Mouse (Mus musculus) heart, postnatal 10 days (tissue): ENCODE results near the gene Mecr. TPM values are rescaled to one million over a fixed set of nuclear protein-coding genes. Genes with fewer than 3 reads are reported as not detected.

Experiments
- DNase-seq, 2 experiments: peaks; one replicate each; pipeline ENCODE4 v3.0.0; 2021
- intact Hi-C: fragments of 180-260 bp; cut with DNase I; formaldehyde crosslinking; loops from one replicate; pipeline ENCODE4 v1.15.1; 2025
- total RNA-seq, 2 experiments: library from RNA; stranded (reverse); gene quantifications; 2 replicates each; pipeline ENCODE4 v1.2.3; 2021

The Mecr gene
- total RNA-seq, 2 experiments from 2014 or later = 31.7 to 33.2 TPM

DNA sequence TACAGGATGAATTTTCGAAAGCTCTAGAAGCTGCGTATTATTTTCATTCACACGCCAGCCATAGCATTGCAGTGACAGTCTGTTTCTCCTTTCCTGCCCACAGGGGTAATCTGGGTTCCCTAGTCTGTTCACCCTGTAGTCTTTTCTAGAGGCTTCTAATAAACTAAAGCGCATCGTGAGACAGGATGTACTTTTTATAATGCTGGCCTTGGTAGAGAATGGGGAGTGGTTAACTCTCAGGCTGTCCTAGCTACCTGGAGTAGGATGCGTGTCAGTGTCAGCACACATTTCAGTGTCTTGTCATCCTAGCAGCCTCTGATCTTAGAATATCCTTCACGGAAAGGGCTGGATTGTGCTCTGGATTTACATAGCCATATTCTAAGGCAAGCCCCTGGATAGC lies 38.0 kb downstream of the Mecr start:
- no peak for DNase-seq
- intact Hi-C loops = no loop called here

DNA sequence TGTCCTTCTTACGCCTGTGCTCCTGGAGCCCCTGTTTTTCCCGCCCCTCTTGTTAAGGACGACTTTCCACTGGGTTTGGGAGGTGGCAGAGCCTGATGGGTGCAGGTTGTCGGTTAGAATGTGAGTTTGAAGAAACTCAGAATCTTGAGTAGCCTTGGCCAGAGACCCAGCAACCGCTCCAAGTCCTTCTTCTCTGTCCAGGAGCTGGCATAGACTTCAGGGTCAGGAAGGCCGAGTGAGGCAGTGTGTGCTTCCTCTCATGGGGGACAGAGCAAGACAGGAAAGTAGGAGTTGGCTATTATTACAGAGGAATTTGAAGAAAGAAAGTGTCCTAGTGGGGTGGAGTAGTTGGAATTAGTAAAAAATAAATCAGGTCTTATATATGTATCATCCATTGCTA lies 40.3 kb downstream of the Mecr start:
- intact Hi-C loops = no loop called here
- DNase-seq = no peak

DNA sequence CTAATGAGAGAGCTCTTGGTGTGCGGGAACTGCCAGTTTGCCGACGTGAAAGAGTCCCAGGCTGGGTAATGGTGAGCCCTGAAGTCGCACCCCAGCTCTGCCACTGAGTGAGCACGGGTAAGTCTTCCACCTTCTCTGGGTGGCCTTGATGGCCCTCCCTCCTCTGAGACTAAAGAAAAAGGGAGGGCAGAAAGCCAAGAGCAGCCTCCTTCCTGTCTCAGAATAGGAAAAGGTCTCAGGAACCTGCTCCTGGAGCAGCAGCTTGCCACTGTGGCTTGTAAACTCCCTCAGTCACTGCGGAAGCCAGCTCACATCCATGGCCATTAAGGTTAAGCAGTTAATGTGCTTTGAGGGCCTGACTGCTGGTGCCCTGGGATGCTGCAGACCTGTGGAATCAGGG lies 42.1 kb downstream of the Mecr start:
- DNase-seq = peak; percentile 27 to 30
- intact Hi-C loops = no loop called here

DNA sequence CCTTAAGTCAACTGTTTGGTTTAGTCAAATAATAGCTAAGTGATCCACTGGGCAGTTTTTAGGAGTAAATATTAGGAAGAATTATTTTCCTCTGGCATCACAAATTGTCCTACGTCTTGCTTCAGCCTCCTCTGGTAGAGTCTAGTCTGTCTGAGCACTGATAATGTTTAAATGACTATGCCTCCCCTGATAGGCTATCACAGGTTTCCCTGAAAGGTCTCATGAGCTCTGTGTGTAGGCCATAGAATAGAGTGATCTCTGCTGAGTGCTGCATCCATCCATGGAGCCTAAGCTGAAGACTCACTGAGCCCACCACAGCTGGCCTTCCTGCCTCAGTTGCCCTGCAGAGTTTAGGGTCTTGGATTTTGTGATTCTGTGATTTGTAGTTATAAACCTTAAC lies 45.3 kb downstream of the Mecr start:
- intact Hi-C loops = no loop called here
- no peak for DNase-seq

DNA sequence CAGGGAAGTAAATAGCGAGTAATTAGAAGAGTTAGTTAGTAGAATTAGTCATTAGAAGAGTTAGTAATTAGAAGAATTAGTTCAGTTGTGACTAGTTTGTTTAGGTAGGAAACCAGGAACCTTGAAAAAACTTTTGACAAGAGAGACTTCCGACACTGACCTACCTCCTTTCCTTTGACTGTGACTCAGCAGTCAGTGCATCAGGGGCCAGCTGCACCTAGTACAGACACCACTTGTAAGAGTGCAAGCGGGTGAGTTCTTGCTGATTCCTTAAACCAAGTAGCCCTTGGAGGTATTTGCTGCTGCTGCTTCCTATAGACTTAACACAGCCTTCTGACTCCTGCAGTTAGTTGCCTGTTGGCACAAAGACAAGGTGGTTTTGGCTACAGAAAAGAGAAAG lies 47.4 kb downstream of the Mecr start:
- intact Hi-C loops = no loop called here
- DNase-seq = no peak

DNA sequence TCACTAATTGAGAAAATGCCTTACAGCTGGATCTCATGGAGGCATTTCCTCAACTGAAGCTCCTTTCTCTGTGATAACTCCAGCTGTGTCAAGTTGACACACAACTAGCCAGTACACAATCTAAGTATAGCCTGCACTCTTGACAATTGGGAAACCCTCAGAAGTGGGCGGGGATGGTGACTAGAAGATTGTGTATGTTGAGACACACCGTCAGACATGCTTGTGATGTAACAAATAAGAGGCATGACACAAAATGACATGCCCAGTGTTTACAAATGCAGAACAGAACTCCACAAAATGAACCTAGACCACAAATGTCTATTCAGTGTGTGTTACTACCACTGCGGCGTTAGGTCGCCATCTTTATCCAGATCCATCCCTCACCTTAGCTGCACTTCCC lies 53.8 kb downstream of the Mecr start:
- DNase-seq = no peak
- intact Hi-C loops = no loop called here

DNA sequence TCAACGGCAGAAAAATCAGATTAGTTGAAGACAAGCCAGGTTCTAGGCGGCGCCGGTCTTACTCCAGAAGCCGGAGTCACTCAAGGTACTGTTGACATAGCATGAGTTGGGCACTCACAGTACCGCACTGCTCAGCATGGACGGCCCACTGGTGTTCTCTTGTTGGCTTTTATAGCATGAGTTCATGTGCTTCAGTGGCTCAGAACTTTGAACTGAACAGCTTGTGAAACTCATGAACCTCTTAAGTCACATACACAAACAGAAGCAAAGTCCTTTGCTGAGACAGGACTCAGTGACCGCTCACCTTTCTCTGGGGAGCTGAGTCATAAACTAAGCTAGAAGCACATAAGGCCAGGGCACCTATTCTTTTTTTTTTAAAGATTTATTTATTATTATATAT lies 54.5 kb downstream of the Mecr start:
- no peak for DNase-seq
- intact Hi-C loops = no loop called here

DNA sequence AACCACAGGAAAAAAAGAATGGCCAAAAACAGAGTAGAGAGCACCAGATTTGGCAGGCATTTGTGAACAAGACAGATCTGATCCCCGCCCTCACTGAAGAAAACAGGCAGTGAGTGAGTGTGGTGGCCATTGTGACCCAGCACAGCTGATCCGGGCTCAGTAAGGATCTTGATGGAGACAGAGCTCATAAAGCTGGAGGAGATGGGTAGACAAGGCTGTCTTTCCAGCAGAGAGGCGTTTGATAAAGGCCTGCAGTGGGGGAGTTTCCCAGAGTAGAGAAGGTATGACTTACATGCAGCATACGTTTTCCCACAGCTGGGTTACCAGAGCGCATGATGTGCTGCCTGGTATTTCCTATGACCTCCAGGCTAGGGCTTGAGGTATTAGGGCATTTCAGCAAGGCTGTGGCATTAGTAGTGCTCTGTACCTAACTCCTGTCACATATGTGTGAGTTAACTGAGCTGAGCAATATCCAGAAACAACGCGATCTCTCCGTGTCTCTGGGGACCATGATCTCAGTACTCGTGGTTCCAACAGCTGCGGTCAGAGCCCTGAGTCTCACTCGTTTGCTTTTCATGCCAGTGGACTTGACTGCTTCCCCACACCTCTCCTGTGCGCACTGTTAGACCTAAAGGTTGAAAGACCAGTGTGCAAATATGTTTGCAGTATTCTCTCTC lies 55.4 kb downstream of the Mecr start:
- intact Hi-C loops = no loop called here
- peak; percentile 51 to 53 for DNase-seq

DNA sequence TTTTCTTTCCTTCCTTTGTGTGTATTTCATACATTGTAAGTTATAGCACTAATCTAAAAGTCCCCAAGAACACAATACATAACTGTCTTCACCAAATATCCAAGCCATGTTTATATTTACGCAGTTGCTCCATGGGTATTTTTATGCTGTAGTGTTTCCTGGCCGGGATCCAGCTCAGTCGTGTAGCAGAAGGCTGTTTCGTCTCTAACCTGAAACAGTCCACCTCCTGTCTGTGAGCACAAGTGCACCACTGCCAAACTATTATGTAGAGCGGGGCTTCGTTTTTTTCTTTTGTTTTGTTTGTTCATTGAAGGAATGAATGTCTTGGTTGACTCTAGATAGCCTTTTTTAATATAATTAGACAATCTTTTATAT lies 55.9 kb downstream of the Mecr start:
- intact Hi-C loops = no loop called here
- DNase-seq = peak; percentile 51 to 65

DNA sequence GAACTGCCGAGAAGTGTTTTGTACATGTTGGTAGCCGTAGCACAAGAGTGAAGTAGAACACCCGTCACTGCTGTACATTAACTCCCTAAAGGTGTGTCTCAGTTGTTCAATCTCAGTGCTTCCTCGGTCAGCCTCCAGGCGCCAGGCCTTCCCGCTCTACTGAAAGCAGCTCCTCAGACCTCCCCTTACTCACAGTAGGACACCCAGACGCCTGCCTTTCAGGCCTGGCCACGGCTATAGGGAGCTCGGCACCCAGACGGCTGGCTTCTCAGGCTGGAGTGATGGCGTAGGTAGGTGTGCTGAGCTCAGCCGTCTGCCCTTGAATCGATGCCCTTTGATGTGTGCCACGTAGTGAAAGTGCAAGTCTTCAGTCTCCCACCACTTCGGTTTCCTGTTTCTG lies 57.8 kb downstream of the Mecr start:
- DNase-seq = no peak
- intact Hi-C loops = no loop called here

DNA sequence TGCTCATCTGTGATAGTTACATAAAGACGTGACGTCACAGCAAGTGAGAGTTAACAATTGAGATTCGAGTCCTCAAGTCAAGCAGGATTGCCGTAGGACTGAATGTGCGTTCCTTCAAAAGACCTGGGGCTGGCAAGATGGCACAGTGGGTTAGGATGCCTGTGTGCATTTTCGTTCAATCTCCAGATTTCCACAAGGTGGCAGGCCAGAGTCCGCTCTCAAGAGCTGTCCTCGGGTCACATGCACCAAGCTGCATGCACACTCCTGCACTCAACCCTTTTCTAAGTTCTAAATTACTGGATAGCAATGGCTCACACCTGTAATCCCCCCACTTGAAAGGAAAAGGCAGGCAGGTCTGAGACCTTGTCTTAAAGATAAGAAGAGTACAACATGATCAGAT lies 61.2 kb downstream of the Mecr start:
- intact Hi-C loops = no loop called here
- DNase-seq = peak; percentile 48 to 69

DNA sequence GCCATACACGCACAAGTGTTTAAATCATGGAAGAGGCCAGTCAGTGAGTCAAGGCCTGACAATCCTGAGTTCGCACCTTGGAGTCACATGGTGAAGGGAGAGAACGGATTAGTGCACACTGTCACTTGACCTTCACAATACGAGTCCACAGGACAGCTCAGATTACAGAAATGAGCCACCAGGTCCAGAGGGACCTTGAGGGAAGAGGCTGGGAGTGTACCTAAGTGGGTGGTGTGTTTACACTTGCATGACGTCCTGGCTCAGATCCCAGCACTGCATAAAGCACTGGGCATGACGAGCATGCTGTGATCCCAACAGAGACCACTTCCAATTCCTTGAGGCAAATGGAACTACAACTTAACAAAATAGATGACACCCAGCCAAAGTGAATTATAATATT lies 63.2 kb downstream of the Mecr start:
- intact Hi-C loops = no loop called here
- DNase-seq = no peak

DNA sequence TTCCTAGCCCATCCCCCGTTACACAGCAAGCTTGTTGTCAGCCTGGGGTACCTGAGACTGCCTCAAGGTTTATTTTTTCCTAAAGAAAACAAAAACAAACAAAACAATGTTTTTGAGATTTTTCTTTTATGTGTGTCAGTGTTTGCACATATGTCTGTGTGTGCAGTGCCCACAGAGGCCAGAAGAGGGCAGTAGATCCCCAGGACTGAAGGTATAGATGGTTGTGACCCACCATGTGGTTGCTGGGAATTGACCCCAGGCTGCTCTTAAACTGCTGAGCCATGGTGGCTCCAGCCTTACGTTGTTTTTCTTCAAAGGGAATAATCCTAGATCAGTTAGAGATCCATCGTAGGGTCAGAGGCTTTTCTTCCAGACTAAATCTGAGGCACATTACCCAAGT lies 64.6 kb downstream of the Mecr start:
- intact Hi-C loops = no loop called here

DNA sequence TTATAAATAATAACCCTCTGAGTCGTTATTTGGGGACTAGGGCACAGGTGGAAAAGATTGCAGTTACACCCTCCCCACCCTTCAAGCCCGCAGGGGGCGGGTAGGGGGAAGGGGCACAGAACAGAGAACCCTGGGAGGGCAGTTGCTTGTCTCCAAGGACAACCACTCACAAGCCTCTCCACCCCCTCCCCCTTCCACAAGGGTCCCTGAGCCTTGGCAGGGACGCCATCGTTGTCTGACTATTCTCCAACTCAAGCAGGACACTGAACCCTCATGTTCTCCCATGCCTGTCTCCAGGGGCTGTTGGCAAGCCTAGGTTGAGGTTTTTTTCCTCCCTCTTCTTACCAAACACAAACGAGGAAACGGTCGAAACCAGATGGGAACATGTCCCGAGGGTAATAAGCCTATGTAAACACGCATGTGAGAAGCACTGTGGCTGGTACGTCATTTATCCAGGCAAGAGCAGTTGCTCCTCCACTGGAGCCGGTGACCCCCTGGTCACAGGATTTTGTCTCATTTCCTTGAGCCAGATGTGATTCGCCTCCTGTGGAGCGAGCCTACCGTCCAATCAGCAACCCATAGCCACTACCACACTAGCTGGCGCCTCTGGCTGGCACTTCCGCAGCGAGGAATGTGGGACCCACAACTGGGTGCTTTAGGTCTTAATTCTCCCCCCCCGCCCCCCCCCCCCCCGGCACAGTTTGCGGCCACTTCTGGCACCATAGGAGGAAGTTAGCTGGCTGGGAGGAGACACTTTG lies 67.1 kb downstream of the Mecr start:
- peak in 1 of 2 experiments; percentile 48 for DNase-seq
- intact Hi-C loops = no loop called here

More for the DNA sequence above, 64.6 kb downstream of the Mecr start:
- no peak for DNase-seq

DNA sequence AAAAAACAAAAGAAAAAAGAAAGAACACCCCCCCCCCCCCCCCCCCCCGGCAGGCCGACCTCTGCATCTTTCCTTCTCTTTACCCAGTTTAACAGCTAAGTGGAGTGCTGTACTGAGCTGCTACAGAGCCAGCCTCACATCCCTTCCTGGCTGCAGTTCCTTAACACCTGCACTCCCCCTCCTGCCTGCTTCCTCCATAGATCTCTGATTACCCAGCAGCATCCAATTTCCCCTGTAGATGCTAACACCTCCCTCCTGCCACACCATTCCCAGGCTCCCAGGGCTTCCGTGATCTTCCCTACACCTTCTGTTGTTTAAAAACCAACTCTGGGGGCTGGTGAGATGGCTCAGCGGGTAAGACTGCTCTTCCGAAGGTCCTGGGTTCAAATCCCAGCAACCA lies 68.3 kb downstream of the Mecr start:
- DNase-seq = no peak
- intact Hi-C loops = no loop called here

DNA sequence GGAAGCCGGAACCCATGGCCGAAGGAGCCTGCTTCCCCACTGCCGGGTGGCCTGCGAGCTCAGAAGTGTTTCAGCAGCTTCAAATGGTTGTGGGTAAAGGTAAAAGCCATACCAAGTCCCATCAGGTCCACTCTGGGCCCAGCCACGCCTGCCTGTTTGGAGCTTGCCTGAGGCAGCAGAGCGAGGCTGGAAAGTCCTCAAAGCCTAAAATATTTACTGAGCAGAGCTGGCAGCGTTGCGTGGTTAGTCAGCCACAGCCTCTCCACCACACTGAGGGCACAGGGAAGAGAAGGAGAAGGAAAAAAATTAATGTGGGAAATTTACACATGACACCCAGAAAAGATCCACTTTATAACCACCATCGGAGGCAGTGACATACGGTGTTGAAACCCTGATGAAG lies 70.3 kb downstream of the Mecr start:
- no peak for DNase-seq
- intact Hi-C loops = no loop called here

DNA sequence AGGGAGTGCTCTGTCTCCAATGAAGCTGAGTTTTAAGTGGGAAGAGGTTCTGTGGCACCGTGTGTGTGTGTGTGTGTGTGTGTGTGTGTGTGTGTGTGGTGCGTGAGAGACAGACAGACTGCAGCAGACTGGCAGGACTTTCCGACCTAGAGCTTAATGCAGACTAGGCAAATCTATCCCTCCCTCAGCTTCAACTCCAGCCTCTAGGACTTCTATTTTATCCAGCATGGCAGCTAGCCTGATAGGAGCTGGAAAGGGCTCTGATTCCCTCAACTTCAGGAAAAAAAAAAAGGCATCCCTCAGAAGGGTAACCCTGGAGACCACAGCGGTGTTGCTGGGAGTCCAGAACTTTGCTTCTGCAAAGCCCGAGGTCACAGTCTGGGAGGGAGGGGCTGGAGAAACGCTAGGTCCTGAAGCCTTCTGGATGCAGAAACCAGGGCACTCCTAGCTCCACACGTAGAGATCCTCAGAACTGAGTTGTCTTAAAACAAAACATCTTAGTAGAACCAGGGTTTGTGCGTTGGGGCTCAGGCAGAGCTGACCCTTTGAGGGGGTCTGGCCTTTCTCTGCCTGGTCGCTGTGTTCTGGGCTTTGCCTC lies 70.9 kb downstream of the Mecr start:
- intact Hi-C loops = no loop called here

DNA sequence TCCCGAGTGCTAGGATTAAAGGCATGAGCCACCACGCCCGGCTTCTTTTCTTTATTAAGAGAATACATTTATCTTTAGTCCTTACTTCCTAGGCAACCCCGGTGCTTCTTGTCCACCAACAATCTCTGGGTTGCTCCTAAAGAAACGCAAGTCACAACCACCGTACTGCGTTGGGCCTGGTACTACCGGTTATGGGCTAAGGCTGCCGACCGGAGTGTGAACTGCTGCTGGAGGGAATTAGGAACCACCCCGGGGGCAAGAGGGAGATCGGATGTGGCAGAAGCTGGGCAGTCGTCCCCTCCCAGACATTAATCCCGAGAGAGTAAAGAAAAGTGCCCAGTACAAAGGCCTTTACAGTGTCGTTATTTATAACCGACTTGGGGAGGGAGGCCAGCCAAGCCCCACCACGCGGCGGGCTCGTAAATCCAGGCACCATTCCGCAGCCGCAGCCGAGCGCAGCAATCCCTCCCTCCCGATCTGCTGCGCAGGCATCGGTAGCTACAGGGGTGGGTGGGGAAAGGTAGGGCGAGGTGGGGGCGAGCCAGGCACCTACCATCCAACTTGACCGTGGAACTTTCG lies 71.7 kb downstream of the Mecr start:
- intact Hi-C loops = loop anchor here (5.0 kb wide), 2 partner anchors 53 to 162 kb away; partner anchors contain the start of gene Epb41
- peak; percentile 46 to 49 for DNase-seq

More for the DNA sequence above, 70.9 kb downstream of the Mecr start:
- DNase-seq = no peak

DNA sequence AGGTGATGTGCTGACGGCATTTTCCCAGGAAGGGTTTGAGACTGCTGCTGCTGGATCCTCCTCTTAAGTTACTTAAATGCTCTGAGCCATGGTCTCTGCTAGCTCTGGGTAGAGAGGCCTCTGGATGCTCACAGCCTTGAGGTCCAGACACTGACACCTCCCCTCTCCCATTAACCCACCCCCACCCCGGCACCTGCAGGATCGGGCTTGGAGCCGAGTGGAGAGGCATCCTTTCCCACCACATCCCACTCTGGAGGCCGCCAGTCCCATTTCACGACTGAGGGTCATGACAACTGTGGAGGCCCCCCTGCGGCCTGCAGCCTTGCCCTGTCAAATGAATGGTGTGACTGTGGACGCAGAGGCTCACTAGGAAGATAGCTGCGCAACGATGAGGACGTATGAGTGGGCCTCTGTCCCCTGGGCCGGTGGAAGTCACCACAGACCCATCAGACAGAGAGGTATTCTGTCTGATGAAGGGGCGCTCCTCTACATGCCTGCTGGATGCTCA lies 72.6 kb downstream of the Mecr start:
- intact Hi-C loops = loop anchor here (2.0 to 5.0 kb wide), 3 partner anchors 53 to 161 kb away; partner anchors contain the start of gene Epb41
- DNase-seq = no peak

DNA sequence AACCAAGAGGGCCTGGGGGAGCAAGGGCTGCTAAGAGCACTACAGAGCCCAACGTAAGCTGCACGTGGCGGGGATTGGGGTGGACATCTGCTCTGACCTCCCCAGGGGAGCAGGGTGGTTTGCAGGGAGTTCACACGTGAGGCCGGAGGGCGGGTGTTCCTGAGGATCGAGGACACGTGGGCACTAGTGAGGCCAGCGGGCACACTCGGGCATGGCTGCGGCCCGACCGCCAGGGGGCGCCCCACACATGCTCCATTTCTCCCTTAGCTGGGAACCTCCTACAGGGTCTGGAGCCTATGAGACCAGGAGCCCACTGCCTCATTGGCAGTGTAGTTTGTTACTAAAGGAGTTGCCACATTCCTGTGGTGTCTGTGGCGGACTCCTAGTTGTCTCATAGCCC lies 73.2 kb downstream of the Mecr start:
- DNase-seq = peak; percentile 72 to 92
- intact Hi-C loops = loop anchor here (2.0 to 5.0 kb wide), 3 partner anchors 52 to 161 kb away; partner anchors contain the start of gene Epb41

DNA sequence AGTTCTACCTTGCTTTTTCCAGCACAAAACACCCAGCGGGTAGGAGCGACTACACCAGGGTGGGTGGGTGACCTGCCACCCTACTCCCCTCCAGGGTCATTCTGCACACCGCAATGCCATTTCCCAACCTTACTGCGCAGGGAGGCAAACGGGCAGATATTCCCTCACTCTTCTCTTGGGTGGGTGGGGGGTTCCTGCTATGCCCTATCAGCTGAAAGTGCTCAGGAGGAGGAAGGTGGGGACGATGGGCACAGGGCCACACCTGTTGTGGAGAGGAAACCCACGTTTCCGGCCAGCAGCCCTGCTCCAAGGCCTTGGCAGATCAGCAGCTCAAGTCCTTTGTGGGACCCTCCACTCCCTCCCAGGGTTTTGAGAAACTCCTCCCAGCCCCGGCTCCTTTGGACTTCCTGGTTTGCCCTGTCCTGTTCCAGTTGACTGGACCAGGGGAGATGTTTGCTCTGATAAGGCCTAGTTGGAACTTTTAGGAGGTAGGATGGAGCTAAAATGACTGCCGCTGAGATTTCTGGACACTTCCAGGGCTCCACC lies 73.8 kb downstream of the Mecr start:
- DNase-seq = no peak
- intact Hi-C loops = loop anchor here (2.0 to 5.0 kb wide), 3 partner anchors 52 to 160 kb away; partner anchors contain the start of gene Epb41
